Mouse (Mus musculus): ENCODE results near the gene Olfr799. TPM values are rescaled to one million over a fixed set of nuclear protein-coding genes. Genes with fewer than 3 reads are reported as not detected.

Olfr799 gene
- total and polyA plus RNA-seq, 2 experiments from 2014 or later = not detected

DNA sequence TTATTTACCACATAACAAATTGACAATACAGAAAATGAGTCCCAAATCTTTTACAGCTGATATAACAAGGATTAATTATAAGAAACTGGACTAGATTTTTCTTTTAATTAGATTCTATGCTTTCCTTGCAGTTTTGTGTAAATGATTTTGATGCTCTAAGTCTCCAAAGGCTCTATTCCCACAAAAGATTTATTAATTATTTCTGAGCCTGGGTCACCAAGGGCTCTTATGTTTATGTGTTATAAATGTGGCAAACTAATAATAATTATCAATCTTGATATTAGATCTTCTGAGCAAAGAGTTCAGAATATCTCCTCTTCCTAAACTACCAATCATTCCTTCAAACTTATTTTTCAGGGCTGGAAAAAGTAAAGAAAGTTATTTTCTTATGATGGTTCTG lies 20.1 kb downstream of the Olfr799 start, which contains the start of gene Olfr800:
Olfr800 (plus strand) TSS at position 301 of the 400 bp plus-strand sequence.
- DNase-seq (ENCODE audit: low spot score) (no peak), ATAC-seq (ENCODE audit: low FRiP score) (no peak)
- no peak for TF ChIP-seq CTCF (IDR thresholded peaks at IDR 0.05)
- Histone ChIP-seq H3K4me2 (ENCODE audit: low read depth, low read length, poor library complexity, severe bottlenecking) (no peak within 1 kb of the TSS), H3K27ac (ENCODE audit: low read depth, low read length) (no peak within 1 kb of the TSS), H3K4me3 (ENCODE audit: low read depth, low read length) (no peak within 1 kb of the TSS), H3K4me1 (ENCODE audit: insufficient read depth, low read length) (no peaks in the 10 kb centered on the region), H3K9me3 (ENCODE audit: low read length) (no peaks in the 10 kb centered on the region), H3K27me3 (ENCODE audit: insufficient read depth, low read length) (no peaks in the 10 kb centered on the region), H3K36me3 (ENCODE audit: insufficient read depth, low read length) (no peaks in the 10 kb centered on the region), H3K9ac (replicated peaks; ENCODE audit: low read length, poor library complexity, severe bottlenecking) (no peak within 1 kb of the TSS)

DNA sequence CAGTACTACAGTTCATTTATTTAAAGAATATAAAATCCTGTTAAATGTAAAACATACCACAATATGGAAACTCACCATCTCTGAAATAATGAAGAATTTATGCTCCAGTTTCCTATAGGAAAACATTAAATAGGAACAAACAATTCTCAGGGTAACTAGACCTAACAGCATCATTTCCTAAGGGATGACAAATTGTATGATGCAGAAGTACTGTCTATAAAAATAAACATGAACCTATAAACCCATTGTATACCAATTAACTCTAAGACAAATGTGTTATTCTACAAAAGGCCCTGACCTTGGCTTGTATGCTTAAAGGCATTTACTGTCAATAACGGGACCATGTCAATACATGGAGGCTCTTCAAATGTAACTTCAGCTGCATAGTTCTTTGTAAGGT lies 36.5 kb downstream of the Olfr799 start, which contains the start of gene Olfr801:
Olfr801 (minus strand) TSS at position 101 of the 400 bp plus-strand sequence.
- DNase-seq (ENCODE audit: low spot score) (no peak), ATAC-seq (ENCODE audit: low FRiP score) (no peak)
- no peak for TF ChIP-seq CTCF (IDR thresholded peaks at IDR 0.05)
- Histone ChIP-seq H3K27me3 (ENCODE audit: insufficient read depth, low read length) (no peaks in the 10 kb centered on the region), H3K4me1 (ENCODE audit: insufficient read depth, low read length) (no peaks in the 10 kb centered on the region), H3K4me2 (ENCODE audit: low read depth, low read length, poor library complexity, severe bottlenecking) (no peak within 1 kb of the TSS), H3K9ac (replicated peaks; ENCODE audit: low read length, poor library complexity, severe bottlenecking) (no peak within 1 kb of the TSS), H3K4me3 (ENCODE audit: low read depth, low read length) (no peak within 1 kb of the TSS), H3K36me3 (ENCODE audit: insufficient read depth, low read length) (no peaks in the 10 kb centered on the region), H3K9me3 (ENCODE audit: low read length) (no peaks in the 10 kb centered on the region), H3K27ac (ENCODE audit: low read depth, low read length) (no peak within 1 kb of the TSS)
- WGBS = 83% methylated on average over 1 of the region's 1 CpGs

DNA sequence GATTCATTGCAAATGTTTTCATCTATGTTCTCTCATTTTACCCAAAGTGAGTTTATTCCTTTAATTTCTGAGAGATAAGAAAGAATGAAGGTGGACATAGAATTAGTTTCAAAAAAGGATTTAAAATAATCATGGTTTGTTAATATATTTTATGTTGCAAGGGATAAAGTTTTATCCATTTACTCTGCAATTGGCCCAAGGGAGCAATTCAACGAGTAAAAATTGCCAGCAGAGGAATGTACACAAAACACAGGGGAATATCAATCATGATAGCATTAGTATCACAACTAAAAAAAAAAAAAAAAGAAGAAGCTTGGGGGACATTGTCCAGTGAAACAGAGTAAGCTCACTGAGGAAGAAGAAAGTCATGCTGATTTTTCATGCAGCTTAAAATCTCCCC lies 50.8 kb downstream of the Olfr799 start, which contains the start of gene Olfr802:
Olfr802 (minus strand) TSS at position 101 of the 400 bp plus-strand sequence.
- Histone ChIP-seq H3K4me1 (ENCODE audit: insufficient read depth, low read length) (no peaks in the 10 kb centered on the region), H3K9ac (replicated peaks; ENCODE audit: low read length, poor library complexity, severe bottlenecking) (no peak within 1 kb of the TSS), H3K9me3 (ENCODE audit: low read length) (no peaks in the 10 kb centered on the region), H3K36me3 (ENCODE audit: insufficient read depth, low read length) (no peaks in the 10 kb centered on the region), H3K4me2 (ENCODE audit: low read depth, low read length, poor library complexity, severe bottlenecking) (no peak within 1 kb of the TSS), H3K4me3 (ENCODE audit: low read depth, low read length) (no peak within 1 kb of the TSS), H3K27ac (ENCODE audit: low read depth, low read length) (no peak within 1 kb of the TSS), H3K27me3 (ENCODE audit: insufficient read depth, low read length) (no peaks in the 10 kb centered on the region)
- ATAC-seq (ENCODE audit: low FRiP score) (no peak), DNase-seq (ENCODE audit: low spot score) (no peak)
- WGBS = 47% methylated on average over 1 of the region's 1 CpGs
- TF ChIP-seq CTCF (IDR thresholded peaks at IDR 0.05) = no peak

DNA sequence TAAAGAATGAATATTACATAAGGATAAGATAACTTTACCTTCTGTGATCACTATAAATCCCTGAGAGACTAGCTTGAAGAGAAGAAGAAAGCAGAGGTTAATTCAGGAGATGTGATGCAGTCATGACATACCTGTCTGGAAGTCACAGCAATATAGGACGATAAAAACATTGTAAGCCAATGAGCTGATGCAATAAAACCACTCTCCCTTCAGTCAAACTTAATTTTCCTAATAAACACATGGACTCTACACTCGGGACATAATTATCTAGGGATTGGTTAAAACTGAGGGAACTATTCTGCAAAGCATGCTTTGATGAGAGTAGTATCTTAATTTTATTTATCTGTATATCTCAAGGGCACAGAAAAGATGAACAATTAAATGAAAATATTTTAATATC lies 56.9 kb downstream of the Olfr799 start, which contains the start of gene Olfr803:
Olfr803 (minus strand) TSS at position 101 of the 400 bp plus-strand sequence.
- no peaks in the 10 kb centered on the region for H3K27me3 ChIP-seq (ENCODE audit: insufficient read depth, low read length)
- H3K4me1 ChIP-seq (ENCODE audit: insufficient read depth, low read length) = no peaks in the 10 kb centered on the region
- no peak within 1 kb of the TSS for H3K9ac ChIP-seq (replicated peaks; ENCODE audit: low read length, poor library complexity, severe bottlenecking)
- no peak within 1 kb of the TSS for H3K27ac ChIP-seq (ENCODE audit: low read depth, low read length)
- DNase-seq (ENCODE audit: low spot score) (no peak), ATAC-seq (ENCODE audit: low FRiP score) (no peak)
- no peak for TF ChIP-seq CTCF (IDR thresholded peaks at IDR 0.05)
- no peaks in the 10 kb centered on the region for H3K9me3 ChIP-seq (ENCODE audit: low read length)
- 80% methylated on average over 2 of the region's 2 CpGs for WGBS
- no peaks in the 10 kb centered on the region for H3K36me3 ChIP-seq (ENCODE audit: insufficient read depth, low read length)
- H3K4me3 ChIP-seq (ENCODE audit: low read depth, low read length) = no peak within 1 kb of the TSS
- H3K4me2 ChIP-seq (ENCODE audit: low read depth, low read length, poor library complexity, severe bottlenecking) = no peak within 1 kb of the TSS

Other genes with a start within 250 kb of the Olfr799 start
- not detected in 2 replicates for gene Olfr785, start 232.1 kb upstream of the Olfr799 start, total RNA-seq (2014; rRNA removed)
- not detected in 2 replicates for gene Olfr785, start 232.1 kb upstream of the Olfr799 start, polyA plus RNA-seq (2015; fragmentation: Nextera tagmentation; extraction: Ambion mirVana)
- gene Olfr786, start 210.2 kb upstream of the Olfr799 start, total RNA-seq (2014; rRNA removed) = not detected in 2 replicates
- not detected in 2 replicates for gene Olfr786, start 210.2 kb upstream of the Olfr799 start, polyA plus RNA-seq (2015; fragmentation: Nextera tagmentation; extraction: Ambion mirVana)
- not detected in 2 replicates for gene Olfr787, start 175.6 kb upstream of the Olfr799 start, total RNA-seq (2014; rRNA removed)
- not detected in 2 replicates for gene Olfr787, start 175.6 kb upstream of the Olfr799 start, polyA plus RNA-seq (2015; fragmentation: Nextera tagmentation; extraction: Ambion mirVana)
- gene Olfr788, start 166.5 kb upstream of the Olfr799 start, total RNA-seq (2014; rRNA removed) = not detected in 2 replicates
- gene Olfr788, start 166.5 kb upstream of the Olfr799 start, polyA plus RNA-seq (2015; fragmentation: Nextera tagmentation; extraction: Ambion mirVana) = not detected in 2 replicates
- not detected in 2 replicates for gene Olfr789, start 152.7 kb upstream of the Olfr799 start, total RNA-seq (2014; rRNA removed)
- not detected in 2 replicates for gene Olfr789, start 152.7 kb upstream of the Olfr799 start, polyA plus RNA-seq (2015; fragmentation: Nextera tagmentation; extraction: Ambion mirVana)
- gene Olfr790, start 139.0 kb upstream of the Olfr799 start, total RNA-seq (2014; rRNA removed) = not detected in 2 replicates
- gene Olfr790, start 139.0 kb upstream of the Olfr799 start, polyA plus RNA-seq (2015; fragmentation: Nextera tagmentation; extraction: Ambion mirVana) = not detected in 2 replicates
- not detected in 2 replicates for gene Olfr791, start 115.7 kb upstream of the Olfr799 start, total RNA-seq (2014; rRNA removed)
- gene Olfr791, start 115.7 kb upstream of the Olfr799 start, polyA plus RNA-seq (2015; fragmentation: Nextera tagmentation; extraction: Ambion mirVana) = not detected in 2 replicates
- gene Olfr792, start 98.3 kb upstream of the Olfr799 start, total RNA-seq (2014; rRNA removed) = not detected in 2 replicates
- not detected in 2 replicates for gene Olfr792, start 98.3 kb upstream of the Olfr799 start, polyA plus RNA-seq (2015; fragmentation: Nextera tagmentation; extraction: Ambion mirVana)
- not detected in 2 replicates for gene Olfr794, start 69.8 kb upstream of the Olfr799 start, total RNA-seq (2014; rRNA removed)
- gene Olfr794, start 69.8 kb upstream of the Olfr799 start, polyA plus RNA-seq (2015; fragmentation: Nextera tagmentation; extraction: Ambion mirVana) = not detected in 2 replicates
- gene Olfr796, start 24.9 kb upstream of the Olfr799 start, total RNA-seq (2014; rRNA removed) = not detected in 2 replicates
- gene Olfr796, start 24.9 kb upstream of the Olfr799 start, polyA plus RNA-seq (2015; fragmentation: Nextera tagmentation; extraction: Ambion mirVana) = not detected in 2 replicates
- not detected in 2 replicates for gene Olfr798, start 9.6 kb upstream of the Olfr799 start, total RNA-seq (2014; rRNA removed)
- gene Olfr798, start 9.6 kb upstream of the Olfr799 start, polyA plus RNA-seq (2015; fragmentation: Nextera tagmentation; extraction: Ambion mirVana) = not detected in 2 replicates
- not detected in 2 replicates for gene Olfr800, start 20.2 kb downstream of the Olfr799 start, total RNA-seq (2014; rRNA removed)
- gene Olfr800, start 20.2 kb downstream of the Olfr799 start, polyA plus RNA-seq (2015; fragmentation: Nextera tagmentation; extraction: Ambion mirVana) = not detected in 2 replicates
- gene Olfr801, start 36.4 kb downstream of the Olfr799 start, total RNA-seq (2014; rRNA removed) = not detected in 2 replicates
- not detected in 2 replicates for gene Olfr801, start 36.4 kb downstream of the Olfr799 start, polyA plus RNA-seq (2015; fragmentation: Nextera tagmentation; extraction: Ambion mirVana)
- gene Olfr802, start 50.7 kb downstream of the Olfr799 start, total RNA-seq (2014; rRNA removed) = not detected in 2 replicates
- gene Olfr802, start 50.7 kb downstream of the Olfr799 start, polyA plus RNA-seq (2015; fragmentation: Nextera tagmentation; extraction: Ambion mirVana) = 0.04 and 0.11 TPM in 2 replicates
- not detected in 2 replicates for gene Olfr803, start 56.8 kb downstream of the Olfr799 start, total RNA-seq (2014; rRNA removed)
- not detected in 2 replicates for gene Olfr803, start 56.8 kb downstream of the Olfr799 start, polyA plus RNA-seq (2015; fragmentation: Nextera tagmentation; extraction: Ambion mirVana)
- not detected in 2 replicates for gene Olfr804, start 65.7 kb downstream of the Olfr799 start, total RNA-seq (2014; rRNA removed)
- gene Olfr804, start 65.7 kb downstream of the Olfr799 start, polyA plus RNA-seq (2015; fragmentation: Nextera tagmentation; extraction: Ambion mirVana) = not detected in 2 replicates
- not detected in 2 replicates for gene Olfr805, start 91.9 kb downstream of the Olfr799 start, total RNA-seq (2014; rRNA removed)
- gene Olfr805, start 91.9 kb downstream of the Olfr799 start, polyA plus RNA-seq (2015; fragmentation: Nextera tagmentation; extraction: Ambion mirVana) = not detected in 2 replicates
- not detected in 2 replicates for gene Olfr806, start 104.4 kb downstream of the Olfr799 start, total RNA-seq (2014; rRNA removed)
- not detected in 2 replicates for gene Olfr806, start 104.4 kb downstream of the Olfr799 start, polyA plus RNA-seq (2015; fragmentation: Nextera tagmentation; extraction: Ambion mirVana)
- not detected in 2 replicates for gene Olfr807, start 120.3 kb downstream of the Olfr799 start, total RNA-seq (2014; rRNA removed)
- not detected in 2 replicates for gene Olfr807, start 120.3 kb downstream of the Olfr799 start, polyA plus RNA-seq (2015; fragmentation: Nextera tagmentation; extraction: Ambion mirVana)
- gene Olfr808, start 128.0 kb downstream of the Olfr799 start, total RNA-seq (2014; rRNA removed) = not detected in 2 replicates
- gene Olfr808, start 128.0 kb downstream of the Olfr799 start, polyA plus RNA-seq (2015; fragmentation: Nextera tagmentation; extraction: Ambion mirVana) = not detected in 2 replicates
- not detected in 2 replicates for gene Olfr809, start 137.2 kb downstream of the Olfr799 start, total RNA-seq (2014; rRNA removed)
- gene Olfr809, start 137.2 kb downstream of the Olfr799 start, polyA plus RNA-seq (2015; fragmentation: Nextera tagmentation; extraction: Ambion mirVana) = not detected in 2 replicates
- gene Olfr810, start 157.4 kb downstream of the Olfr799 start, total RNA-seq (2014; rRNA removed) = not detected in 2 replicates
- gene Olfr810, start 157.4 kb downstream of the Olfr799 start, polyA plus RNA-seq (2015; fragmentation: Nextera tagmentation; extraction: Ambion mirVana) = not detected in 2 replicates
- gene Olfr811, start 166.9 kb downstream of the Olfr799 start, total RNA-seq (2014; rRNA removed) = not detected in 2 replicates
- not detected in 2 replicates for gene Olfr811, start 166.9 kb downstream of the Olfr799 start, polyA plus RNA-seq (2015; fragmentation: Nextera tagmentation; extraction: Ambion mirVana)
- not detected in 2 replicates for gene Olfr812, start 208.6 kb downstream of the Olfr799 start, total RNA-seq (2014; rRNA removed)
- gene Olfr812, start 208.6 kb downstream of the Olfr799 start, polyA plus RNA-seq (2015; fragmentation: Nextera tagmentation; extraction: Ambion mirVana) = not detected in 2 replicates
- gene Olfr813, start 217.9 kb downstream of the Olfr799 start, total RNA-seq (2014; rRNA removed) = not detected in 2 replicates
- gene Olfr813, start 217.9 kb downstream of the Olfr799 start, polyA plus RNA-seq (2015; fragmentation: Nextera tagmentation; extraction: Ambion mirVana) = not detected in 2 replicates
- not detected in 2 replicates for gene Olfr814, start 242.4 kb downstream of the Olfr799 start, total RNA-seq (2014; rRNA removed)
- not detected in 2 replicates for gene Olfr814, start 242.4 kb downstream of the Olfr799 start, polyA plus RNA-seq (2015; fragmentation: Nextera tagmentation; extraction: Ambion mirVana)